Mouse (Mus musculus) telencephalon, adult 2 months (tissue): ENCODE measurements at regions not wholly inside any gene's neighbourhood (a gene's known extent, or its start where the extent isn't known, plus 50 kb on each side); places are given as distances from the start of the nearest gene placed in this dataset.

Source experiments
- DNase-seq: peaks from one replicate; pipeline ENCODE4 v3.0.0-alpha.2; 2011; ENCODE audit warnings: low read depth, low spot score

- DNase-seq, result no peak
These were observed 1170.2 kb downstream of the Sorcs3 start for GRCm38 (mm10) chr19:49375754-49376619.

- no peak for DNase-seq
These were observed 1173.8 kb downstream of the Sorcs3 start for GRCm38 (mm10) chr19:49379646-49380045.

GRCm38 (mm10) chr19:49396257-49396656 lies 1190.4 kb downstream of the Sorcs3 start:
- no peak for DNase-seq

DNA sequence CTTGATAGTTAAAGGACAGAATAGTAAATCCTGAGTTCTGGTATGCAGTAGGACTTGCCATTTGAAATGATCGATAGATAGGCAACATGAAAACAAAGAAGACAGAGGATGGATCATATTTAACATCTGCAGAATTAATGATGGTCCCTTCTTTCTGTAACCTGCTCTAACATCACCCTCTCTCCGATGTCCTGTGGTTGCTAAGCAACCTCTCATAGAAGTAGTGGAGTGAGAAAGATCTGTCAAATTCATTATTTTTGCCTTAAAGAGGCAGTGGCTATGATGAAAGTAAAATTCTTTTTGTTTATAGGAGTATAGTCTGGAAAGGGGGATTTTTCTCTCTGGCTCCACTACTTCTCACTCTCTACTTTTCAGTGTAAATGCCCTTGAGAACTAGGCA lies 1209.5 kb downstream of the Sorcs3 start:
- DNase-seq, result no peak

GRCm38 (mm10) chr19:49423059-49423900 lies 1217.5 kb downstream of the Sorcs3 start:
- DNase-seq, result no peak
